Mouse (Mus musculus): ENCODE results near the gene Pcx. TPM values are rescaled to one million over a fixed set of nuclear protein-coding genes. Genes with fewer than 3 reads are reported as not detected.

Pcx gene
- polyA plus RNA-seq, 1 experiment from 2014 or later = 16.6 TPM

DNA sequence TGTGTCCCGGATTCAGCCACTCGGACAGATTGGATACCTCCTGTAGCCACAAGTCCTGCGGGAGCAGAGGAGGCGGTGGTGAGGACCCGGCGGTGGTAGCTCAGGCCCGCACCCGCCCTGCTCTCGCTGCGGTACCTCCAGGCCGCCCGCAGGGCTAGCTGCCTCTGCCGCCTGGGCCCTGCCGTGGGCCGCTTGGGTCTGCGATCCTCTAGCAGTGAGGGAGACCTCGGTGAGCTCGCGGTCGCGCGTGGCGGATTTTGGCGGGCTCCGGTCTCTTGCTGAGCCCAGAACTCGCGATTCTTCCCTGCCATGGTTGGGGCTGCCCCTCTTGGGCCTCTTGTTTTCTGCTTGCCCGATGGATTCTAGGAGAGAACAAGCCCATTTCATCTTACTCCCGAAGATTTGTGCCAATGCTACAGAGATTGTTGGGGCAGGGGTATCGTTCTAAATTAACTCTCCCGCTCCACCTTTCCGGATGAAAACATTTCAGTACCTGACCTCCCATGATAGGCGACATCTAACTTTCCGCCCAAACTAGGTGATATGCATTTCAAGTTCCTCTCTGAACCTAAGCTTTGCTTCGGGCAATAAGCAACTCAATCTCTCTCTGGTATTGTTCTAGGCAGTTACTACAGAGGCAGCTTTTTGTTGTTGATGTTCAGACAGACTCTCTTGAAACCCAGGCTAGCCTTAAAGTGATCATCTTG, 115.7 kb downstream of the Pcx start:
- Histone ChIP-seq H3K4me3 (ENCODE audit: low read length) (peak overlapping the region; percentile 87), H3K9me3 (ENCODE audit: control insufficient read depth, low read length) (no peaks in the 10 kb centered on the region), H3K4me2 (ENCODE audit: low read depth, low read length) (peak overlapping the region; percentile 67), H3K36me3 (ENCODE audit: control insufficient read depth, insufficient read depth, low read length) (peaks cover 3% of the 10 kb centered on the region; the same call in 1 of the 2 replicates), H3K27me3 (replicated peaks; ENCODE audit: control insufficient read depth, insufficient read depth, low read length) (no peaks in the 10 kb centered on the region), H3K27ac (ENCODE audit: low read length) (peak overlapping the region; percentile 88), H3K9ac (ENCODE audit: low read depth, low read length) (peak overlapping the region; percentile 95), H3K4me1 (ENCODE audit: control insufficient read depth, insufficient read depth, low read length) (peaks cover 12% of the 10 kb centered on the region)
- ATAC-seq = peak; percentile 72
- WGBS = 2% methylated on average over 35 of the region's 35 CpGs

DNA sequence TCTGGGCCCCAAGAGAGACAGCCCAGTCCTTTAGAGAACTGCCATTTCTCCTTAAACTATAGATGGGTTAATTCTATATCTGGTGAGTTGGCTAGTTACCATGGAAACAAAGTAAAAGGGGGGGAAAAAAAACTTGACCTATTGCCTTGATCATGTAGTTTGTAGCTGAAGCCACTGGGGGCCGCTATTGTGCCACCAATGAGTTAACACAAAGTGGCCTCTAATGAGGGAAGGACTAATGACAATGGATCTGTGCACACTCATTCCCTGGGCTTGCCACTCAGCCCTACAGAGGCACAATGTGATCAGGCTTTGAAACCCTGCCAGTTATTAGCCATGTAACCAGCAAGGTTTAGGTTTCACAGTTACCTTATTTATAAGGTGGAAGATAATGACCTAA, 118.5 kb downstream of the Pcx start:
- H3K4me1 ChIP-seq (ENCODE audit: control insufficient read depth, insufficient read depth, low read length) = peaks cover 12% of the 10 kb centered on the region
- H3K9ac ChIP-seq (ENCODE audit: low read depth, low read length) = no peak overlapping the region
- no peak overlapping the region for H3K4me2 ChIP-seq (ENCODE audit: low read depth, low read length)
- no peaks in the 10 kb centered on the region for H3K9me3 ChIP-seq (ENCODE audit: control insufficient read depth, low read length)
- no peak overlapping the region for H3K27ac ChIP-seq (ENCODE audit: low read length)
- no peak overlapping the region for H3K4me3 ChIP-seq (ENCODE audit: low read length)
- no peaks in the 10 kb centered on the region for H3K36me3 ChIP-seq (ENCODE audit: control insufficient read depth, insufficient read depth, low read length)
- 0% methylated on average over 1 of the region's 1 CpGs for WGBS
- ATAC-seq = no peak
- 0 out of 2 replicates have a peak, but pooled peaks cover under 1% of the 10 kb centered on the region for H3K27me3 ChIP-seq (replicated peaks; ENCODE audit: control insufficient read depth, insufficient read depth, low read length)

DNA sequence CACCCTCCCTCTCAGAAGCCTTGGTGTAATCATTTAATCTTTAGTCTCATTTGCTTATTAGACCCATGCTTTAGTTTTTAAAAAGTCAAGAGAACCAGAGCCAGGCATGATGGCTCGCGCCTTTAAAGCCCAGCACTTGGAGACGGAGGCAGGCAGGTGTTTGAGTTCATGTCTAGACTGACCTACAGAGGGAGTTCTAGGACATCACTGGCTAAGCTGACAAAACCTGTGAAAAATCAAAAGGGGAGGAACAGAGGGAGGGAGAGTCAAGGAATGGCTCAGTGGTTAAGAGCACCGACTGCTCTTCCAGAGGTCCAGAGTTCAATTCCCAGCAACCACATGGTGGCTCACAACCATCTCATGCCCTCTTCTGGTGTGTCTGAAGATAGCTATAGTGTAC, 125.7 kb downstream of the Pcx start:
- ATAC-seq = no peak
- Histone ChIP-seq H3K4me2 (ENCODE audit: low read depth, low read length) (no peak overlapping the region), H3K36me3 (ENCODE audit: control insufficient read depth, insufficient read depth, low read length) (no peaks in the 10 kb centered on the region), H3K9ac (ENCODE audit: low read depth, low read length) (no peak overlapping the region), H3K27me3 (replicated peaks; ENCODE audit: control insufficient read depth, insufficient read depth, low read length) (0 out of 2 replicates have a peak, but pooled peaks cover 3% of the 10 kb centered on the region), H3K4me1 (ENCODE audit: control insufficient read depth, insufficient read depth, low read length) (no peaks in the 10 kb centered on the region), H3K4me3 (ENCODE audit: low read length) (no peak overlapping the region), H3K9me3 (ENCODE audit: control insufficient read depth, low read length) (no peaks in the 10 kb centered on the region), H3K27ac (ENCODE audit: low read length) (no peak overlapping the region)
- WGBS = 73% methylated on average over 4 of the region's 4 CpGs

DNA sequence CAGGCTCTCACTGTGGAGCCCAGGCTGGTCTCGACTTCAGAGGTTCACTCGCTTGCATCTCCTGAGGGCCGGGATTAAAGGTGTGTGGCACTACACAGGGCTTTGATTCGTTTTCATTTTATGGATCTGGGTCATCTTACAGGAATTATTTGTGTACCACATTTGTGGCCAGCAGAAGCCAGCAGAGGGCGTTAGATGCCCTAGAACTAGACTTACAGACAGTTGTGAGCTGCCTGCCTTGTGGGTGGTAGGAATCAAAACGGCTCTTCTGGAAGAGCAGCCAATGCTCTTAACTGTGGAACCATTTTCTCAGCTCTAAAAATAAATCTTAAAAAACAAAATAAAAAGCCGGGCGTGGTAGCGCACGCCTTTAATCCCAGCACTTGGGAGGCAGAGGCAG, 134.0 kb downstream of the Pcx start:
- no peak overlapping the region for H3K4me3 ChIP-seq (ENCODE audit: low read length)
- no peak overlapping the region for H3K27ac ChIP-seq (ENCODE audit: low read length)
- no peak overlapping the region for H3K4me2 ChIP-seq (ENCODE audit: low read depth, low read length)
- no peaks in the 10 kb centered on the region for H3K9me3 ChIP-seq (ENCODE audit: control insufficient read depth, low read length)
- H3K9ac ChIP-seq (ENCODE audit: low read depth, low read length) = no peak overlapping the region
- H3K36me3 ChIP-seq (ENCODE audit: control insufficient read depth, insufficient read depth, low read length) = no peaks in the 10 kb centered on the region
- H3K4me1 ChIP-seq (ENCODE audit: control insufficient read depth, insufficient read depth, low read length) = no peaks in the 10 kb centered on the region
- ATAC-seq = no peak
- no peaks in the 10 kb centered on the region for H3K27me3 ChIP-seq (replicated peaks; ENCODE audit: control insufficient read depth, insufficient read depth, low read length)
- 43% methylated on average over 10 of the region's 10 CpGs for WGBS

DNA sequence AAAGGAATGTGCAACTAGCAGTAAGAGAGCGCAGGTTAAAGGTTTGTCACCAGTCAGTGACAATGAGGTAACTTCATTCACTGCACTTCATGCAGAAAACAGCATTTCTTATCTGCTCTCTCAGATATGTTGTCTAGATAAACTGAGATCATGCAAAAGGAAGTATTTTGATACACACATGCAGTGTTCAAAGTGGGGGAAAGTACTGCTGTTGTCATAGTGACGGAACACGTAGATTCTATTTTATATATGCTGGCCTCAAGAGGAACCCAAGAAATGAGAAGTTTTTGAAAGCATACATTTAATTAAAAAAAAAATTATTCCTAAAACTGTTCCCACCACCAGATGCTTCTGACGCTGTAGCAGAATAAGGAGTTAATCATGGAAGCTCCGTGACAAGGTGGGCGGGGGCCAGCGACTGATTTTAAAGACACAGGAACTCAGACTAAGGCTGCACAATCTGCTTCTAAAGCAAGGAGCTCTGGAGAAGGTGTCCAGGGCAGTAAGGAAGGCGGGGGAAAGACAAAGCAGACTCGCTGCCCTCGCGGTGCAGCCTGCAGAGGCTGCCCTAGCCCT, 136.7 kb downstream of the Pcx start:
- no peak overlapping the region for H3K4me3 ChIP-seq (ENCODE audit: low read length)
- 73% methylated on average over 11 of the region's 11 CpGs for WGBS
- no peak overlapping the region for H3K27ac ChIP-seq (ENCODE audit: low read length)
- no peaks in the 10 kb centered on the region for H3K36me3 ChIP-seq (ENCODE audit: control insufficient read depth, insufficient read depth, low read length)
- H3K27me3 ChIP-seq (replicated peaks; ENCODE audit: control insufficient read depth, insufficient read depth, low read length) = no peaks in the 10 kb centered on the region
- H3K4me1 ChIP-seq (ENCODE audit: control insufficient read depth, insufficient read depth, low read length) = no peaks in the 10 kb centered on the region
- no peak overlapping the region for H3K9ac ChIP-seq (ENCODE audit: low read depth, low read length)
- H3K4me2 ChIP-seq (ENCODE audit: low read depth, low read length) = no peak overlapping the region
- ATAC-seq = no peak
- H3K9me3 ChIP-seq (ENCODE audit: control insufficient read depth, low read length) = no peaks in the 10 kb centered on the region

DNA sequence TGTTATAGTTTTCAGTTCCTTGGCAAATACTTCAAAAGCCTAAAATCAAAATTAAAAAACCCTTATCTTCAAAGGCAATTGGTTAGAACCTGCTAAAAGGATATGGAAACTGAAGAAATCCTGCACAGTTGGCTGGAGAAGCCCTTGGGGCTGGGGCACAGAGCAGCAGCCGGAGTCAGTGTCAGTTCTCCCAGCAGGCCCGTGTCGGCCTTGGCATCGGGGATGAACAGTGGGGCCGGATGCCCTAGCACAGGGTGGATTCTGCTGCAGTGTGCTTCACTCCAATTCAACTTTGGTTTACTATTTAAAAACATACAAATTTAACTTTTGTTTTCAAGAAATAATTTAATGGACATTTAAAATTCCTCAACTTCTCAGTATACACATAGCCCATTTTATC, 147.9 kb downstream of the Pcx start:
- no peak overlapping the region for H3K27ac ChIP-seq (ENCODE audit: low read length)
- no peak overlapping the region for H3K4me2 ChIP-seq (ENCODE audit: low read depth, low read length)
- no peaks in the 10 kb centered on the region for H3K4me1 ChIP-seq (ENCODE audit: control insufficient read depth, insufficient read depth, low read length)
- no peaks in the 10 kb centered on the region for H3K9me3 ChIP-seq (ENCODE audit: control insufficient read depth, low read length)
- no peak overlapping the region for H3K9ac ChIP-seq (ENCODE audit: low read depth, low read length)
- WGBS = 89% methylated on average over 5 of the region's 5 CpGs
- H3K4me3 ChIP-seq (ENCODE audit: low read length) = no peak overlapping the region
- no peaks in the 10 kb centered on the region for H3K27me3 ChIP-seq (replicated peaks; ENCODE audit: control insufficient read depth, insufficient read depth, low read length)
- no peak for ATAC-seq
- H3K36me3 ChIP-seq (ENCODE audit: control insufficient read depth, insufficient read depth, low read length) = no peaks in the 10 kb centered on the region

DNA sequence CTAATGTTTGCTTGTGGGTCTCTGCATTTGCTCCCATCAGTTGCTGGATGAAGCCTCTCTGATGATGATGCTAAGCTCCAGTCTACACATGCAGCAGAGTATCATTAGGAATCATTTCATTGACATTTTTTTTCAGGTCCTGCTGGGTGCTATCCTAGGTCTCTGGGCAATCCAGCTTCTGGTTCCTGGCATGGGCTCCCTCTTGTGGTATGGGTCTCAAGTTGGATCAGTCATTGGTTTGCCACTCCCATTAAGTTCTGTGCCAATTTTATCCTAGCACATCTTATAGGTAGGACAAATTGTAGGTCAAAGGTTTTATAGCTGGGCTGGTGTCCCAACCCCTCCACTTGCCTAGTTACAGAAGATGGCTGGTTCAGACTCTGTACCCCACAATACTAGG, 156.5 kb downstream of the Pcx start:
- Histone ChIP-seq H3K4me1 (ENCODE audit: control insufficient read depth, insufficient read depth, low read length) (no peaks in the 10 kb centered on the region), H3K9me3 (ENCODE audit: control insufficient read depth, low read length) (no peaks in the 10 kb centered on the region), H3K27me3 (replicated peaks; ENCODE audit: control insufficient read depth, insufficient read depth, low read length) (no peaks in the 10 kb centered on the region), H3K4me2 (ENCODE audit: low read depth, low read length) (no peak overlapping the region), H3K4me3 (ENCODE audit: low read length) (no peak overlapping the region), H3K36me3 (ENCODE audit: control insufficient read depth, insufficient read depth, low read length) (no peaks in the 10 kb centered on the region), H3K27ac (ENCODE audit: low read length) (no peak overlapping the region), H3K9ac (ENCODE audit: low read depth, low read length) (no peak overlapping the region)
- ATAC-seq = no peak

DNA sequence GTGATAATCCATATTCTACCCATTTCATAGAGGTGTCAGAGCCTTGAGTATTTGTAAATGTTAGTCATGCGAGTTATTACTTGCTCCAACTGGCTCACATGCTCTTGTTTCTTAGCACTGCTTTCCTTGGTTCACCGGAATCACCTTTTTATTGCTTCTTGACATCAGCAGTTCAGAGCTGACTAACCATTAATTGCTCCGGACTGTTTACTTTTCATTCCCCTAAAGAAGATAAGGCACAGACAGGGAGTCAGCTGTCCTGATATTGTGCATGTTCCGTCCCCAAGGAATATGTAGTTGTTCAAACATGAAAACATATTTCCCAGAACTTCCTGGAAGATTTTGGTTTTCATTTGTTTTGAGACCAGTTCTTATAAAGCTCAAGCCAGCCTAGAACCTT, 160.5 kb downstream of the Pcx start:
- Histone ChIP-seq H3K4me1 (ENCODE audit: control insufficient read depth, insufficient read depth, low read length) (no peaks in the 10 kb centered on the region), H3K4me3 (ENCODE audit: low read length) (no peak overlapping the region), H3K27ac (ENCODE audit: low read length) (no peak overlapping the region), H3K9me3 (ENCODE audit: control insufficient read depth, low read length) (no peaks in the 10 kb centered on the region), H3K36me3 (ENCODE audit: control insufficient read depth, insufficient read depth, low read length) (no peaks in the 10 kb centered on the region), H3K9ac (ENCODE audit: low read depth, low read length) (no peak overlapping the region), H3K27me3 (replicated peaks; ENCODE audit: control insufficient read depth, insufficient read depth, low read length) (no peaks in the 10 kb centered on the region), H3K4me2 (ENCODE audit: low read depth, low read length) (no peak overlapping the region)
- WGBS = 36% methylated on average over 4 of the region's 4 CpGs
- peak; percentile 86 for ATAC-seq
